Mouse (Mus musculus) myocyte (in vitro differentiated cells): ENCODE measurements around the gene Smco3.

Source experiments
- CEBPB ChIP-seq: IDR thresholded peaks from 2 replicates; pipeline ENCODE4 v1.6.1; 2011; ENCODE audit warnings: mild to moderate bottlenecking, moderate library complexity; ENCODE audit not compliant: poor library complexity, insufficient read depth, severe bottlenecking
- E2F4 ChIP-seq: IDR thresholded peaks from one replicate; pipeline ENCODE4 v1.6.1; 2011; ENCODE audit warnings: mild to moderate bottlenecking, control low read depth, moderate library complexity; ENCODE audit not compliant: insufficient read depth
- MAX ChIP-seq: IDR thresholded peaks from one replicate; pipeline ENCODE4 v1.6.1; 2011; ENCODE audit warnings: low read depth, mild to moderate bottlenecking, control low read depth
- MYOD1 ChIP-seq, 3 experiments: IDR thresholded peaks; one replicate each; pipeline ENCODE4 v1.6.1; 2011; ENCODE audit warnings: control low read depth in 2 of 3, low read depth in 2 of 3, mild to moderate bottlenecking in 2 of 3, moderate library complexity in 1 of 3; ENCODE audit not compliant: insufficient read length in 2 of 3, control insufficient read depth in 1 of 3
- MYOG ChIP-seq, 3 experiments: IDR thresholded peaks; one replicate each; pipeline ENCODE4 v1.6.1; 2011; ENCODE audit warnings: control low read depth in 2 of 3, low read depth in 2 of 3, mild to moderate bottlenecking in 2 of 3; ENCODE audit not compliant: insufficient read length in 2 of 3, control insufficient read depth in 1 of 3, insufficient read depth in 1 of 3
- POLR2A ChIP-seq: IDR thresholded peaks from one replicate; pipeline ENCODE4 v1.6.1; 2011; ENCODE audit warnings: low read depth, mild to moderate bottlenecking, control low read depth, moderate library complexity; ENCODE audit not compliant: insufficient read length
- POLR2AphosphoS2 ChIP-seq: IDR thresholded peaks from one replicate; pipeline ENCODE4 v1.6.1; 2011; ENCODE audit warnings: low read depth, control low read depth; ENCODE audit not compliant: insufficient read length

GRCm38 (mm10) chr6:136807395-136808013 lies 27.7 kb downstream of the Smco3 start:
- TF ChIP-seq CEBPB = no peak
- no peak for TF ChIP-seq POLR2A
- no peak for TF ChIP-seq MYOG (IDR thresholded peaks at IDR 0.05; ENCODE audit: control insufficient read depth in 1 of 3, insufficient read depth in 1 of 3, insufficient read length in 2 of 3, low read depth in 2 of 3)
- TF ChIP-seq MAX = no peak
- no peak for TF ChIP-seq E2F4
- no peak for TF ChIP-seq MYOD1 (IDR thresholded peaks at IDR 0.05; ENCODE audit: control insufficient read depth in 1 of 3, insufficient read length in 2 of 3, low read depth in 2 of 3)
- TF ChIP-seq POLR2AphosphoS2 = no peak
